Mouse (Mus musculus) embryonic fibroblast, embryonic 13.5 days (primary cell): ENCODE measurements around the gene Pzp.

Experiments
- CTCF ChIP-seq: IDR thresholded peaks from 2 replicates; pipeline ENCODE4 v1.5.1; 2011; ENCODE audit warnings: mild to moderate bottlenecking, control low read depth, low read length, moderate library complexity, borderline replicate concordance; ENCODE audit not compliant: insufficient read depth
- POLR2A ChIP-seq: IDR thresholded peaks from 2 replicates; pipeline ENCODE4 v1.6.1; 2011; ENCODE audit warnings: low read depth, mild to moderate bottlenecking, control low read depth, low read length, moderate library complexity

DNA sequence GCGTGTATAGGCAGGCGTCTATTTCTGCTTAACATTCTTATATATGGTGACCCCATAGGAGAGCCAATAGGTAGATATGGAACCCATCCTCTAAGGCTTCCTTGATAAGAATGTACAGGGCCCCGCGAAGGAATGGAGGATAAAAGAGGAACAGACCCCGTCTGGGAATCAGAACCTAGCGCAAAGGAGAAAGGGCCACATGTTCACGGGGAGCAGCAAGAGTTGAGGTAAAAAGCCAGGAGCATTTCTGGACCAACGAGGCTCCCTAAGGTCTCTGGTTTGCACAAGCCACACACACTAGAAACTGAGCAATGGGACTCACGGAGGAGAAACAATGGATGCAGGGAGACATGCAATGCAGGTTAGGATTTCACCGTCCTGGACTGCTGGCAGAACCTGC lies 89.2 kb downstream of the Pzp start:
- no peak for TF ChIP-seq CTCF
- no peak for TF ChIP-seq POLR2A
